Mouse (Mus musculus): ENCODE measurements at regions not wholly inside any gene's neighbourhood (a gene's known extent, or its start where the extent isn't known, plus 50 kb on each side); places are given as distances from the start of the nearest gene placed in this dataset.
"Not testable (repeated sequence)": the region's sequence is repeated elsewhere in the genome, so short reads cannot be mapped to it uniquely, and the experiment has no call there.

DNA sequence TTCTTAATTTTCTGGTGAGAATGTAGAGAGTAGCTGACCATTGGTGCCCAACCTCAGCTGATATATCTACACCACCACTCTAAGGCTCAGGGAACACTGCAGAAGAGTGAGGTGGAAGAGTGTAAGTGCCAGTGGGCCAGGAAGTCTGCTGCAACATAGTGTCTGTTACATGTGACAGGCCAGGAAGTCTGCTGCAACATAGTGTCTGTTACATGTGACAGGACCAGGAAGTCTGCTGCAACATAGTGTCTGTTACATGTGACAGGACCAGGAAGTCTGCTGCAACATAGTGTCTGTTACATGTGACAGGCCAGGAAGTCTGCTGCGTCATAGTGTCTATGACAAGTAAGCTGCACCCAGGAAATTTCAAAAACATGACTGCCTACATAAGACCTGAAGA is 111.4 kb upstream of the Kctd3 start:
- not testable (repeated sequence) for H3K4me1 ChIP-seq; H3K36me3 ChIP-seq; H3K27me3 ChIP-seq (replicated peaks); ATAC-seq (ENCODE audit: insufficient read depth, low FRiP score, low read depth); H3K9ac ChIP-seq; H3K27ac ChIP-seq; H3K9me3 ChIP-seq; H3K4me3 ChIP-seq (replicated peaks); H3K4me2 ChIP-seq
- WGBS, result 76% methylated on average over 1 of the region's 1 CpGs

DNA sequence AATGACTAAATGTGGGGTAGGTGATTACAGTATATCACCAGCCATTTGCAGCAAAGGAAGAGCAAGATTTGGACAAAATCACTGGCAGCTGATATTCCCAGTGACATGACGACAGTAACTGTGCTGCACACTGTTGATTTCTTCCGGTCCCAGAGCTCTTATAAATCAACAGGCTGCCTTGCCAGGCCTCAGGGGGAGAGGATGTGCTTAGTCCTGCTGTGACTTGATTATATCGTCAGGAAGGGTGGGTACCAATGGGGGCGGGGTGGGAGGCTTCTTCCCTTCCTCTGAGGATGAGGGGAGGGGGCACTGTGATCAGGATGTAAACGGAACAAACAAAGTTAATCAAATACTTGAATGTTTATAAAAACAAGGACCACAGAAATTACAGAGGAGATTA is 110.9 kb upstream of the Kctd3 start:
- Histone ChIP-seq H3K4me1 (no peaks in the 10 kb centered on the region), H3K27ac (no peak overlapping the region), H3K4me3 (replicated peaks) (no peak overlapping the region), H3K36me3 (no peaks in the 10 kb centered on the region), H3K27me3 (replicated peaks) (no peaks in the 10 kb centered on the region), H3K9me3 (no peaks in the 10 kb centered on the region), H3K9ac (no peak overlapping the region), H3K4me2 (no peak overlapping the region)
- 48% methylated on average over 5 of the region's 5 CpGs for WGBS
- ATAC-seq (ENCODE audit: insufficient read depth, low FRiP score, low read depth), result no peak

DNA sequence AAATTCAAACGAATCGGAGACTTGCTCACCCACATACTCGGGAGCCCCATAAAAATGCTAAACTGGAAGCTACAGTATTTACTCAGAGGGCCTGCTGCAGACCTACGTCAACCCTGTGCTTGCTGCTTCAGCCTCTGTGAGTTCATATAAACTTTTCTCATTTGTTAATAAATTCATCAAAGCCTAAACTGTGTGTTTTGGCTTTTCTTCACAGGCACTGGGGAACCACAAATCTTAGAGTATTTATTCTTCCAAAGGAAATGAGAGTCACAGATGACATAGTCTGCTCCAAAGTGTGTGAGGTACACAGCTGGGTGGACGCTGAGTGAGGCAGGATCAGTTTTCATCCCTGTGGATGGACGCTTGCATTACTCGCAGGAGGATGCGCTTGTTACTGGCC is 108.3 kb upstream of the Kctd3 start:
- ATAC-seq (ENCODE audit: insufficient read depth, low FRiP score, low read depth), result no peak
- H3K4me3 ChIP-seq (replicated peaks), result no peak overlapping the region
- H3K27me3 ChIP-seq (replicated peaks), result no peaks in the 10 kb centered on the region
- no peak overlapping the region for H3K9ac ChIP-seq
- H3K4me2 ChIP-seq, result no peak overlapping the region
- 51% methylated on average over 8 of the region's 8 CpGs for WGBS
- H3K36me3 ChIP-seq, result no peaks in the 10 kb centered on the region
- no peak overlapping the region for H3K27ac ChIP-seq
- no peaks in the 10 kb centered on the region for H3K4me1 ChIP-seq
- H3K9me3 ChIP-seq, result no peaks in the 10 kb centered on the region

DNA sequence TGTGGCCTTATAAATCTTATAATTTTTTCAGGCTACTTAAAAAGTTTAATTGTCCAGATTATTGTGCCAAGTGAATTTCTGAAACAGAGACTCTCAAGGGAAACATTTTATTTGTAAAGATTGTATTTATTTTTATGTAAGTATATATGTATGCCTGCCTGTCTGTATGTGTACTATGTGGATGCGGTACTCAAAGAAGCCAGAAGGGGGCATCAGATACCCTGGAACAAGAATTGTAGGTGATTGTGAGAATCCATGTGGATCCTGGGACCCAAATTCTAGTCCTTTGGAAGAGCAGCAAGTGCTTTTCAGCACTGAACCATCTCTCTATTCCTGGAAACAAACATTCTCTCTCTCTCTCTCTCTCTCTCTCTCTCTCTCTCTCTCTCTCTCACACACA is 107.6 kb upstream of the Kctd3 start:
- Histone ChIP-seq H3K27me3 (replicated peaks) (no peaks in the 10 kb centered on the region), H3K9ac (no peak overlapping the region), H3K36me3 (no peaks in the 10 kb centered on the region), H3K4me2 (no peak overlapping the region), H3K4me1 (no peaks in the 10 kb centered on the region), H3K27ac (no peak overlapping the region), H3K9me3 (no peaks in the 10 kb centered on the region), H3K4me3 (replicated peaks) (no peak overlapping the region)
- no peak for ATAC-seq (ENCODE audit: insufficient read depth, low FRiP score, low read depth)
- 91% methylated on average over 1 of the region's 1 CpGs for WGBS

DNA sequence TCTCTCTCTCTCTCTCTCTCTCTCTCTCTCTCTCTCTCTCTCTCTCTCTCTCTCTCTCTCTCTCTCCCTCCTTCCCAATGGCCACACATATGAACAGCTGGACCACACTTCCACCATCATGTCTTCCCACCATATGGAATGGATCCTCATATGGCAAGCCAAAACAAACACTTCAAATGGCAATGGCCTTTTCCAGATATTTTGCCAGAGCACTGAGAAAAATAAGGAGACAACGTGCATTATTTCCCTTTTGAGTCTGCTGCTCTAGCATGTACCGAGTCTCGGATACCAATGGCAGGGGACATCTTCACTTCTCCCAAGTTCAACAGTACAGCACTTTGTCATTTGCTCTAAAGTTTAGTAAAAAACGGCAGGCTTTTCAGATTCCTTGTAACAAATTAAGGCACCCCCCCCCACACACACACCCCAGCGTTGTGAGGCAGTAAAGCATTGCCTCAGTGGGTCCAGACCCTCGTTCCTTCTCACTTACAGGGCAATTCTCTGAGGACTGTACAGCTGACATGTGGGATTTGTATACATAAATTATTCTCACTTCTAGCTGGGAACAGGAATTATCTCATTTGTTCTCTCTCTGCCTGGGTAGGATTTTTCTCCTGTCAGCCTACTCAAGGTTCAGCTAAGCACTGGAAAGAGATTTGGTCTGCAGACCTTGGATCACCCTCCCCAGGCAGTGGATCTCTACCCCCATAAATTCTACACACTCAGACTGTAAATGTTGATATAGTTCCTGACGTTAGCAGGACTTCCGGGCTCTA is 100.8 kb upstream of the Kctd3 start:
- Histone ChIP-seq H3K36me3 (no peaks in the 10 kb centered on the region), H3K27ac (peak overlapping the region; percentile 76), H3K27me3 (replicated peaks) (no peaks in the 10 kb centered on the region), H3K4me3 (replicated peaks) (no peak overlapping the region), H3K4me2 (0 out of 2 replicates have a peak overlapping the region, but pooled peaks have one; percentile 0), H3K9ac (no peak overlapping the region), H3K9me3 (no peaks in the 10 kb centered on the region), H3K4me1 (no peaks in the 10 kb centered on the region)
- ATAC-seq (ENCODE audit: insufficient read depth, low FRiP score, low read depth), result peak; percentile 48; the same call in 1 of the 2 replicates
- WGBS, result 38% methylated on average over 8 of the region's 8 CpGs

DNA sequence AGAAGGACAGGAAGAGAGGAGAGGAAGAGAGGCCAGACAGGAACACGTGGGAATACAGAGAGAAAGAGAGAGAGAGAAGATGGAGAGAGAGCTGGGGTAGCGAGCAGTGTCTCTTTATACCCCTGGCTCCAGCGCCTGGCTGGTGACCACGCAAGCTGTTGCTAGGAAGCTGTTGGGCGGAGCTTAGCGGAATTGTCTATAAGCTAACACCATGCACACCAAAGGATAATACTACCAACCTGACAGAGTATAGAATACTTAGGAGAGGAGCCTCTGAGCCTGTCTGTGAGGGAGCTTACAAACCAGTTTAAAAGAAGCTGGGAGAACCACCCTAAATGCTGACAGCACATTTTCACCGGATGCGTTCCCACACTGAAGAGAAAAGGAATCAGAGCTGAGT is 100.2 kb upstream of the Kctd3 start:
- Histone ChIP-seq H3K9me3 (no peaks in the 10 kb centered on the region), H3K4me2 (no peak overlapping the region), H3K27me3 (replicated peaks) (no peaks in the 10 kb centered on the region), H3K4me1 (no peaks in the 10 kb centered on the region), H3K4me3 (replicated peaks) (no peak overlapping the region), H3K27ac (peak overlapping the region; percentile 80), H3K9ac (no peak overlapping the region), H3K36me3 (no peaks in the 10 kb centered on the region)
- ATAC-seq (ENCODE audit: insufficient read depth, low FRiP score, low read depth), result no peak
- 57% methylated on average over 8 of the region's 8 CpGs for WGBS

DNA sequence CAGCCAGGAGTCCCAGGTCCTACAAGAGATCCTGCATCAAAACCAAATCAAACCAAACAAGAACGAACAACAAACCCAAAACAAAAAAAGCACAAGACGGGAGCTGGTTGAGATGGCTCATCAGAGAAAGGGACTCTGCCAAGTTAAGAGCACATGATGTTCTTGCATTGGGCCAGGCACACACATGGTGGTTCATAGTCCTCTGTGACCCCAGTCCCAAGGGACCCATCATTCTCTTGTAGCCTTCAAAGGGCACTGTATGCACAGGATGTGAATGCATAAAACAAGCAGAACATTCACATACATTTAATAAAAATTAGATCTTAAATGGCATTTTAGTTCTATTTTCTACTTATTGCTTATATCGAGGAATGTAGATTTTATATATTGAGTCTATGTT is 99.5 kb upstream of the Kctd3 start:
- Histone ChIP-seq H3K9ac (no peak overlapping the region), H3K4me1 (no peaks in the 10 kb centered on the region), H3K27ac (no peak overlapping the region), H3K4me2 (no peak overlapping the region), H3K36me3 (no peaks in the 10 kb centered on the region), H3K4me3 (replicated peaks) (no peak overlapping the region), H3K9me3 (no peaks in the 10 kb centered on the region), H3K27me3 (replicated peaks) (no peaks in the 10 kb centered on the region)
- WGBS, result 89% methylated on average over 3 of the region's 3 CpGs
- ATAC-seq (ENCODE audit: insufficient read depth, low FRiP score, low read depth), result no peak

DNA sequence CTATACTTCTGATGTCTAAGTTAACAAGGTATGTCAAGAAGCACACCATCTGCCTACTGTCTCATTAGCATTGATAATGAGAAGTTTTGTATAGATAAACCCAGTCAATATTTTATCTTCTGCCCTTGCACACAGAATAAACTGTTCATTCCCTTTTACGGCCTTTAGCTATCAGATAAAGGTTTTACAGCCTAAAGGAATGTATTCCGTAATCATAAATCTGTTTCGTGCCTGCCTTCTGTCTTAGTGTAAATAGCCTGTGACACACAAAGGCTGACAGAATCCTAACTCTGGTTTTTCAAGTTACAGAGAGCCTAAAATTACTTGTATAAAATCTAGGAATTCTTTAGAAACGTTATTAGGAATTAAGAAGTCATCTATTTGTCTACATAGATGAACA is 97.6 kb upstream of the Kctd3 start:
- Histone ChIP-seq H3K36me3 (no peaks in the 10 kb centered on the region), H3K27me3 (replicated peaks) (no peaks in the 10 kb centered on the region), H3K9me3 (no peaks in the 10 kb centered on the region), H3K4me2 (no peak overlapping the region), H3K4me1 (no peaks in the 10 kb centered on the region), H3K9ac (no peak overlapping the region), H3K27ac (no peak overlapping the region), H3K4me3 (replicated peaks) (no peak overlapping the region)
- 29% methylated on average over 4 of the region's 4 CpGs for WGBS
- ATAC-seq (ENCODE audit: insufficient read depth, low FRiP score, low read depth), result no peak

DNA sequence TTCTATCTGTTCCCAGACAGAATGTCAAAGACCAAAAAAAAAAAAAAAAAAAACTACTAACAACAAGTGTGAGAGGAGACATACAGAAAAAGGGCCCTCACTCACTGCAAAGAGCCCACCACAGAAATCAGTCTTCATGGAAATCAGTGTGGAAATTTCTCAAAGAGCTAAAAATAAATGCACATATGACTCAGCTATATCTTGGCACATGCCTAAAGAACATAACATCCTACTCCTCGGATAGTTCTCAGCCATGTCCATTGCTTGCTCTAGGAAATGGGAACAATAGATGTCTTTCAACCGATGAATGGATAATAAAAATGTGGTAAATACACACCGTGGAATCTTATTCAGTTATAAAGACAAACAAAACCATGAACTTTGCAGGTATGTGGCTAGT is 95.1 kb upstream of the Kctd3 start:
- WGBS, result 69% methylated on average over 3 of the region's 3 CpGs
- H3K4me3 ChIP-seq (replicated peaks), result no peak overlapping the region
- no peak overlapping the region for H3K27ac ChIP-seq
- no peak overlapping the region for H3K4me2 ChIP-seq
- H3K9me3 ChIP-seq, result no peaks in the 10 kb centered on the region
- ATAC-seq (ENCODE audit: insufficient read depth, low FRiP score, low read depth), result no peak
- no peak overlapping the region for H3K9ac ChIP-seq
- H3K36me3 ChIP-seq, result no peaks in the 10 kb centered on the region
- no peaks in the 10 kb centered on the region for H3K27me3 ChIP-seq (replicated peaks)
- no peaks in the 10 kb centered on the region for H3K4me1 ChIP-seq

DNA sequence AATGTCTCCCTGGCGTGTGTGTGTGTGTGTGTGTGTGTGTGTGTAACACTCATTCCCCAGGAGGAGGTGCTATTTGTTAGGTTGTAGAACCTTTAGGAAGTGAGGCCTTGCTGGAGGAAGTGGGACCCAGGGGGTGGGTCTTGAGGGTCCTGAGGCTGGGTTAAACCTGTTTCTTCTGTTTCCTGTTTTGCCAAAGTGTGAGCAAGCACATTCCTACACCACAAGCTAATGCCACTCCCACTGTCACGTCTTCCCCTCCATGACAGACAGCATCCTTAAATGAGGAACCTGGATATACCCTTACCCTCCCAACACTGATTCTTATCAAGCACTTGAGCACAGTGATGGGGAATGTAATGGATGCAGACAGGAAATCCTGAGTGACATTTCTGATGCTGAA is 91.5 kb upstream of the Kctd3 start:
- no peak overlapping the region for H3K4me2 ChIP-seq
- no peak for ATAC-seq (ENCODE audit: insufficient read depth, low FRiP score, low read depth)
- no peak overlapping the region for H3K4me3 ChIP-seq (replicated peaks)
- no peak overlapping the region for H3K9ac ChIP-seq
- WGBS, result 73% methylated on average over 2 of the region's 2 CpGs
- no peaks in the 10 kb centered on the region for H3K9me3 ChIP-seq
- no peaks in the 10 kb centered on the region for H3K4me1 ChIP-seq
- no peaks in the 10 kb centered on the region for H3K36me3 ChIP-seq
- H3K27ac ChIP-seq, result no peak overlapping the region
- no peaks in the 10 kb centered on the region for H3K27me3 ChIP-seq (replicated peaks)

DNA sequence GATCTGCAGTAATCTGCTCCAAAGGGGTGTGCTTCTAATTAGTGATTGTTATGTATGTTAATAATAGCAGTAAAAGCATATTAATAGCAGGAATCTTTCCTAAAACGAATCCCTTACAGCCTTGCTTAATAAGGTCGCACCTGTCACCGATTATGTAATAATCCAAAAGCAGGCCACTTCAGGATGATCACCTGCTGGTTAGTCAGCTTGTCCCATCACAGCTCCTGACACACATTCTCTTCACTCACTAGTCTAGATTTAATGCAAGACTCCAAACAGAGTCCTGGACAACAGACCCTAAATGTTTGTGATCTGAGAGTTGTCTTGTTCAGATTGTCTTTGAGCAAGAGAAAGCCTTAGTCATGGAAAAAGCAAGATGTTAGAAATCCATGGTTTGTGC is 85.2 kb upstream of the Kctd3 start:
- Histone ChIP-seq H3K4me1 (no peaks in the 10 kb centered on the region), H3K9me3 (no peaks in the 10 kb centered on the region), H3K9ac (no peak overlapping the region), H3K4me3 (replicated peaks) (no peak overlapping the region), H3K27me3 (replicated peaks) (no peaks in the 10 kb centered on the region), H3K4me2 (no peak overlapping the region), H3K27ac (no peak overlapping the region), H3K36me3 (no peaks in the 10 kb centered on the region)
- no peak for ATAC-seq (ENCODE audit: insufficient read depth, low FRiP score, low read depth)
- WGBS, result 87% methylated on average over 3 of the region's 3 CpGs

DNA sequence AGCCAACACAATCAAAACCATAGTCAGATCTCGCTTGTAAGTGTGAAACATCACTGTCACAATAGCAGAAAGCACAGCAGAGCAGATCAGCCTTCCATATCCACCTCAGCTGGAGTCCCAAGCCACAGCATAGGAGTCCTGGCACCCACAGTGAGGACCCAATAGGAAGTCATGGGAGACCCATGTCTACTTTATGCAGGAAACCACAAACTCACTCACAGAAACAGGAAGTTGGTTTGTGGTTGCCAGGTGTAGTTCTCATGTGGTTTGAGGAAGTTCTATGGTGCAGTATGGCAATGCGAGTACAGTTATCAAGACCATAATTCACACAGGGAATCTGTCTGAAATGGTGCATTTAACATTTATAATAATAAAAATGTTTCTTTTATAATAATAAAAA is 77.6 kb upstream of the Kctd3 start:
- no peaks in the 10 kb centered on the region for H3K27me3 ChIP-seq (replicated peaks)
- H3K9ac ChIP-seq, result no peak overlapping the region
- no peak for ATAC-seq (ENCODE audit: insufficient read depth, low FRiP score, low read depth)
- no peak overlapping the region for H3K4me2 ChIP-seq
- WGBS, result 83% methylated on average over 2 of the region's 2 CpGs
- H3K9me3 ChIP-seq, result no peaks in the 10 kb centered on the region
- no peak overlapping the region for H3K27ac ChIP-seq
- no peaks in the 10 kb centered on the region for H3K4me1 ChIP-seq
- no peak overlapping the region for H3K4me3 ChIP-seq (replicated peaks)
- H3K36me3 ChIP-seq, result no peaks in the 10 kb centered on the region

DNA sequence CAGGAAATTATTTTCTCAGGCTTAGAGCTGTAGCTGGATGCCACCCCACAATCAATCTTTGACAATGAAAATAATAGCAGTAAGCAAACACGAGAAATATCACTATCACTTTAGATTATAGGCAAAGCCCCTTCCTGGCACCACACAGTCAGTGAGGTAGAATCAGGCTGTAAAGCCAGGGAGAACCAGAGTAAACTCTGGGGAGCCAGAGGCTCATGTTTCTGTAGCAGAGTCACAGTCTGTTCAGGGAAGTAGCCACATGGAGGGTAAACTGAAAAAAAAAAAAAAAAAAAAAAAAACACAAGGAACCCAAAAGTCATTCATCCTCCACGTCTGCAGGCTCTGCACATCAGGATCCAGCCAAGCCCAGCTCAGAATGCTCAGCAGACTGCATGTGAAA is 73.6 kb upstream of the Kctd3 start:
- H3K9ac ChIP-seq, result no peak overlapping the region
- no peak overlapping the region for H3K4me3 ChIP-seq (replicated peaks)
- H3K36me3 ChIP-seq, result no peaks in the 10 kb centered on the region
- no peak for ATAC-seq (ENCODE audit: insufficient read depth, low FRiP score, low read depth)
- H3K9me3 ChIP-seq, result no peaks in the 10 kb centered on the region
- no peak overlapping the region for H3K27ac ChIP-seq
- H3K4me1 ChIP-seq, result no peaks in the 10 kb centered on the region
- WGBS, result 32% methylated on average over 2 of the region's 2 CpGs
- H3K4me2 ChIP-seq, result no peak overlapping the region; the same call in 1 of the 2 replicates
- H3K27me3 ChIP-seq (replicated peaks), result 0 out of 2 replicates have a peak, but pooled peaks cover 3% of the 10 kb centered on the region

Measured in stomach, embryonic 15.5 days (tissue).